Mouse (Mus musculus) megakaryocyte, adult 5-6 weeks (primary cell): ENCODE measurements around the gene Tpmt. TPM values are rescaled to one million over a fixed set of nuclear protein-coding genes. Genes with fewer than 3 reads are reported as not detected.

Experiments
- ATAC-seq: 2 replicates; pipeline ENCODE4 v1.8.0; 2016; ENCODE audit warnings: mild to moderate bottlenecking, inconsistent platforms; ENCODE audit not compliant: poor library complexity, severe bottlenecking
- total RNA-seq, 2 experiments: library from RNA; stranded (forward) in 1 of 2; stranded (reverse) in 1 of 2; fragments of 153-499, 151-499 nt in 1 of 2; fragments of 221-1000, 200-1000 nt in 1 of 2; gene quantifications; 2 replicates each; pipeline versions ENCODE4 v1.2.3 to v1.2.4; 2015 to 2017

Gene Tpmt
- total RNA-seq (2015) (7.0 and 9.8 TPM in 2 replicates), total RNA-seq (2017) (8.6 TPM in 2 replicates)

DNA sequence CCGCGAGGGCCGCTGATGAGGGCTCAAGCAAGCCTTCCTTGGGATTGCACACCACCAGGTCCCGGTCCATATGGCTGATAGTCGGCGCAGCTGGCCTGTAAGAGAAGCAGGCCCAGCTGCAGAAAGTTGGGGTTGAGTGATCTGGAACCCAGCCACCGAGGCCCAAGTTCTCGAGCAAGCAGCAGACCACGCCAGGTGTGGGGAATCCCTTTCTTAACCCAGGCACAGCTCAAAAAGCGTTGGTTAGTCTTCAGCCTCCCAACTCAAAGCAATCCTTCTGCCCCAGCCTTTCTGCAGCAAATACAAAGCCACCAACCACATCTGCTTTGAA lies at the start of gene Tpmt:
Tpmt (minus strand) TSS at position 121 of the 331 bp plus-strand sequence.
- no peak for ATAC-seq

DNA sequence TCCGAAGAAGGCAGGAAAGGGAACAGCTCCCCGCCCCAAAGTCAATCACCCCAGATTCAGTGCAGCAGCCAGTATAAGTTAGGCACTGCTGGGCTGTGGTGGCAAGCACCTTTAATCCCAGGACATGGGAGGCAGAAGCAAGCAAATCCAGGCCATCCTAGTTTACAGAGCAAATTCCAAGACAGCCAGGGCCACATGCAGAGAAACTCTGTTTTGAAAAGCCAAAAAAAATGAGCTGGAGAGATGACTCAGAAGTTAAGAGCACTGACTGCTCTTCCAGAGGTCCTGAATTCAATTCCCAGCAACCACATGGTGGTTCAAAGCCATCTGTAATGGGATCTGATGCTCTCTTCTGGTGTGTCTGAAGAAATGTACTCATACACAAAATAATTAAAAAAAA lies 49.3 kb upstream of the Tpmt start:
- ATAC-seq: no peak

DNA sequence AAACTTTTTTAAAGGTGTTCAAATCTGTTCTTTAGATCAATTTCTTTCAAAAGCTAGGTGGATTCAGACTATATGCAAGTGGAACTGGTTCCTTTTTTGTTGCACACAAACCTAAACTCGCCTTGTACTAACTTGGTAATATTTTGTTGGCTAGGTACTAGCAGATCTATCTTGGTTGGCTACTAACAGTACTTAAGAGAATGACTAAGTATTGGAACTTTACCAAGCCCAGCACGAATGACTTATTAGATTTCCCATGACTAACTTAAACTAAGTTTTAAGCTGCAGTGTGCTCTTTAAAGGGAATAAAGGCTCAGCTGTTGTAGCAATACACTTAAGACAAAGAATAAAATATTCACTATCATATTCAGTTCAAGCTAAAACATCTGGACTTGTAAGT lies 44.7 kb upstream of the Tpmt start:
- no peak for ATAC-seq

DNA sequence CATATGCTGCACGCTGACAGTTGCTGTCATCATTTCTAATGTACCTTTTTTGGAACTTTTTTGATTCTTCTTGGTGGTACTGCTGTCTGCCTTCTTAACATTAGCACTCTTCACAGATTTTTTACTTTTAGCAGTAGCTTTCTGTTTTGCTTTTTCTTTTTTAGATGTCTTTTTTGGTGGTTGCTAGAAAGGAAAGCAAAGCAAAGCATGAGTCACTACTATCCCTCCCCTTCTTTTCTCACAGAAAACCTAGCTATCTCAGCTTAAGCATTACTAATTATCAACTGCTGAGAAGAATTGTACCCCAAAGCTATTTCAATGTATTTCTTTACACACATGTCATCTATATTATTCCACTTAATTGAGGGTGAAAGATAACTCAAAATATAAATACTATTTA lies 43.9 kb upstream of the Tpmt start:
- no peak for ATAC-seq

DNA sequence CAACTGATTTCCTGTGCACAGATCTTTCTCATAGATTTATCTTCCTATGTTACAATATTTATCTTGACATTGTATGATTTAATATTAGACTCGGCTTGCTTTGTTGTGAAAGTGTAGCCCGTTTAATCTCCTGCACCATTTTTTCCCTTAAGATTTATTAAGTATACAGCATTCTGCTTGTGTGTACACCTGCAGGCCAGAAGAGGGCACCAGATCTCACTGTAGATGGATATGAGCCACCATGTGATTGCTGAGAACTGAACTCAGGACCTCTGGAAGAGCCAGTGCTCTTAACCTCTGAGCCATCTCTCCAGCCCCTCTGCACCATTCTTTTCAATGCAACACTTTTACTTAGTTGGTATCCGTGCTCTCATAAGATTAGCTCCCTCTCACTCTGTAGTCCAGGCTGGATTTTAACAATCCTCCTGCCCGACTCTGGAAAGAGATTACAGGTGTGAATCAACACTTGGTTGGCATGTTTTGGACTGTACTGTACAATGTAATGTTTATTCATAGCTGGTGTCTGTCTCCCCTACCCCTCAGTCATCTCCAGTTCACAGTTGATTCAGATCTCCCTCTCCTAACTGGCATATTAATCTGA lies 36.5 kb upstream of the Tpmt start:
- no peak for ATAC-seq

DNA sequence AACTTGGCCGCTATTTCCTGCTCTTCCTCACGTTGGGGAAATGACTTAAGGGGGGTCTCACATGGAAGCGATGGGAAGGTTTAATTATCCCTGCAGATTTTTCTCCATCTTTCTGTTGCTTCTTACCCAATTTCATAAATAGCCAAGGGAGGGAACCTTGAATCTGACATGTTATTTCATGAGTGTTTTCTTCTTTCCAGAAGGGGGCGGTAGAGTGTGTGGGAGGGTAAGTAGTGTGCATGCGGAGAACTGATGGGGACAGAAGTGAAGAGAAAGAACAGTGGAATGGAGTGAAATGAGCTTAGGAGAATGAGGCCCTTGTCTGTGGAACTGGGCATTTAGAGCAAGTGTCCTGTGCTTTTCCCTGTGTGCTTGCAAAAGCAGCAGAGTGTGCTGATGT lies 34.3 kb upstream of the Tpmt start:
- no peak for ATAC-seq

DNA sequence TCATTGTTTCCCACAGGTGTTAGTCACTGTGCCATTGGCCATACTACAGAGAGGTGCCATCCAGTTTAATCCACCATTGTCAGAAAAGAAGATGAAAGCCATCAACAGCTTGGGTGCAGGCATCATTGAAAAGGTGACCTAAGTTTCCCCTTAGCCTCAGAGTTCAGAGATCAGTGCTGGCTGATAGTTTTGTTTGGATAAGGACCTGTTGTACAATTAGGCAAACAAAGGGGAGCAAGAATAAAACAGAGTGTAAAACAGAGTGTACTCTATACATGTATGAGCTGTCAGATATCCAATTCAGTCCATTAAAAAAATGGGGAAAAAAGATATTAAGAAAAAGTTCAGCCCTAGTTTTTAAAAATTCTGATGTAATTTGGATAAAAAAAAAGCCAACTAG lies 32.8 kb upstream of the Tpmt start:
- ATAC-seq: no peak

DNA sequence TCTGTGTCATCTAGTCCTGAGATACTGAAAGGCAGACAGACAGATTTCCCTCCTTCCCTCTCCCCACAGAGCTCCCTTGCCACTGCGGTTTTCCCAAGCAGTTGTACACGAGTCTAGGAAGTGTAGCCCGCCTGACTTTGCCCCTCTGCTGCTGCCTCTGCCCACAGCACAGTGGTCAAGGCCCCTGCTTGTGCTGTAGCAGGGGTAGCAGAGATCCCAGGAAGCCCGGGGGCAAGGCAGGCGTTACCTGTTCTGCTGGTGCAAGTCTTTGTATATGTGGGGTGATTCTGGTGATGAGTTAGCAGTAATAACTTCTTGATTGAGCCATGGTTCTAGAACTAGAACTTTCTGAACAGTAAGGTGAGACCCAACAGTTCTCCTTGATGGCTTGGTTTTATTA lies 31.6 kb upstream of the Tpmt start:
- ATAC-seq: no peak

DNA sequence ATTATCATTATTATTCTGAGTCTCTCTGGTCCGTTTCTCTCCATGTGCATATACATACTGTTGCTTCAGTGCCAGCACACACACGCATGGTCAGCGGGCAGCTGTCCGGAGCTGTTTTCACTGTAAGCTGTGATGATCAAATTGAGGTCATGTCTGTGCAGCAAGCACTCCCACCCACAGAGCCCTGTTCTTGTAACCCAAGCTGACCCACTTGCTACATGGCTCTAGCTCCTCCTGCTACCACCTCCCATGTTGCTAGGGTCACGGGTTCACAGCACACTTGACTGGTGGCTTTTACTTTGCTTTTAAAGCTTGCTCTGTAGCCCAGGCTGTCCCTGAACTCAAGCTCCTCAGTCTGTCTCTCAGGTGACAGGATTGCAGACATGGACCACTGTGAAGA lies 27.9 kb upstream of the Tpmt start:
- no peak for ATAC-seq

DNA sequence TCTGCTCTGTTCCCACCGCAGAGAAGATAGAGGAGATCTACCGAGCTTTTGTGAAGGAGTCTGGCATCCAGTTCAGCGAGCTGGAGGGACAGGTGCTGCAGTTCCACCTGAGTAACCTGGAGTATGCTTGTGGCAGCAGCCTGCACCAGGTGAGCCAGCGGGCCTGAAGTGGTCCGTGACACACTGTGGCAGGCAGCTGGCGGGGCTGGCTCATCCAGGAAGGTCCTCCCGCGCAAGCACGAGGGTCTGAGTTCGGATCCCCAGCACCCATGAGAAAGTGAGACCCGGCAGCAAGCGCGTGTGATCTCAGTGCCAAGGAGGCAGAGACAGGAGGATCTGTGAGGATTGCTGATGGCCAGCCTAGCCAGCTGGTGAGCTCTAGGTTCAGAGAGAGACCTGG lies 27.3 kb upstream of the Tpmt start:
- no peak for ATAC-seq

DNA sequence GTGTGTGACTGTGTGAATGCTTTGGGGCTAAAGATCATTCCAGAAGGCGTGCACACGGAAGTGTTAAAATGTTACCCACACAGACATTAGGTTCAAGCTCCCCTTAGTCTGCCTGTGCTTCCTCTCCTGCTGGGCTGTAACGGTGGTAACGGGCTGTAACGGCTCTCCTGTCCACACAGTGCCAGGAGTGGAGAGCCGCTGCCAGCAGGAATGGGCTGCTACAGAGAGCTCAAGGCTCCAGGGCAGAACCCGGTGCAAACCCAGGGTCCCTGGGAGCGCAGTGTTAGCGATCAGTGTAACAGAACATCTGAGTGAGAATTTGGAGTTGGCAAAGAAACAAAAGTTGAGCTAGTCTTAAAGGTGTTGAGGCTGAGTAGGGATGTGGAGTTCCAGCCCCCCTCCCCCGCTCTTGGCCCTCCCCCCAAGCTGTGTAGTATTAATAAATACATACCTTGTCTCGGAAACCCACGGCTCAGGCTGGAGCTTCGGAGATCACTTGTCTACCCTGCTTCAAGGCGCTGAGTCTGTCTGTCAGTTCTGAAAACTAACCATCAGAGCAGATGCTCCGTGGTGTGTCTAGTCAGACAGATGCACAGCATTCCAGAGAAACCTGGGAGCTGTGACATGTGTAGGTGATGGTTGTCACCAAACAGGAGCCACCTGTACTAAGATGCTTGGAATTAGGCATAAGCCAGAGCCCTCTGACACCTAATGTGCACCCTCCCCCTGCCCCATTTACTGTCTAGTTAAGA lies 26.0 kb upstream of the Tpmt start:
- ATAC-seq: no peak

DNA sequence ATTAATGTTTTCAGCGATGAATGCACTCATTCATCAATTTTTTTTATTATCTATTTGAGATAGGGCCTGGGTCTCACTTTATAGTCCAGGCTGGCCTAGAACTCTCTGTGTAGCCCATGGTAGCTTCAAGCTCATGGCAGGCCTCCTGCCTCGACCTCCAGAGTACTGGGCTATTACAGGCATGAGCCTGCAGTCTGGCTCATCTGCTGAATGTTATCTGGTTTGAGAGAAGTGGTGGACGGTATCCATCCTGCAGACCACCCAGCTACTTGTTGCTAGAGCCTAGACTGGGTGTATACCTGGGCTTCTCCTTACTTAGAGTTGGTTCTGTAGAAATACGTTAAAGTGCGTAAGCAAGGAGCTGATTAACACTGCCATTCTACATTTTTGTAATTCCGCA lies 22.5 kb upstream of the Tpmt start:
- ATAC-seq: no peak

DNA sequence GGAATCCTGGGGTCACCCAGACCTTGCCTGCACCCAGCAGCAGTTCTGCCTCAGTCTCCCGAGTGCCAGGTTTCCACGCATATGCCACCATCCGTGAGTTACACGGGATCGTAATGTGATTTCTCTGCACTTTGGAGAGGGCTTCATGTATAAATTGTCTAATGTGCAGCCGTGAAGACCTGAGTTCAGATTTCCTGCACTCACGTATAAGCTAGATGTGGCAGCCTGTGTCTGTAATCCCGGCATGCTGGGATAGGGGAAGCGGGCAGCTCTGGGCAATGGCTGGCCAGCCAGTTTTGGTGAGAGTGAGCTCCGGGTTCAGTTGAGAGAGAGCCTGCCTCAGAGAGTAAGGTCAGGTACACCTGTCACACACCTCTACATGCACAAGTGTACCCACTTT lies 22.0 kb upstream of the Tpmt start:
- no peak for ATAC-seq

DNA sequence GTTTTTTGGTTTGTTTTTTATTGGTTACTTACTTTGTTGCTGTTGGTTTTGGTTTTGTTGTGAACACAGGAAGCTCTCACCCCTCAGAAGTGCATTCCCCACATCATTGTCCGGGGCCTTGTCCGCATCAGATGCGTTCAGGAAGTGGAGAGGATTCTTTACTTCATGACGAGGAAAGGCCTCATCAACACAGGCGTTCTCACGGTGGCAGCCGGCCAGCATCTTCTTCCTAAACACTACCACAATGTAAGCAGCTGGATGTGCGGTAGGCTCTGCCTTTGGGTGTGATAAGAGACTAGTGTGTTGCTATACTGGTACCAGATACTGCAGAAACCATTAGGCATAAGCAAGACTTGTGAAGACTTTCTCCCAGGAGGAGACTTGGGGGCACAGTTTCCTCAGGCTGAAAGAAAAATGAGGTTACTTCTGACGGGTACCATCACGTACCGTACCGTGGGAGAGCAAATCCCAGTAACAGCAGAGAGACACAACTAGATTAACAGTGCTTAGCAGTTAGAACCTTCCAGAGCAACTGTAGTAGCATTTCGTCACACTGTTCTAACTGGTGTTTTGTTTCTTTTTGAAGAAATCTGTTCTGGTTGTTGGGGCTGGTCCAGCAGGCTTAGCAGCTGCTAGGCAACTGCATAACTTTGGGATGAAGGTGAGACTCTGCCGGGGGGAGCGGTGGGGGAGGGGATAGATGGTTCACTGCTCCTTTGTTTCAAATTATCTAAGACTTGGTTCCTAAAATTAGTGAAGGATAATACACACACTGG lies 19.6 kb upstream of the Tpmt start:
- ATAC-seq: no peak

DNA sequence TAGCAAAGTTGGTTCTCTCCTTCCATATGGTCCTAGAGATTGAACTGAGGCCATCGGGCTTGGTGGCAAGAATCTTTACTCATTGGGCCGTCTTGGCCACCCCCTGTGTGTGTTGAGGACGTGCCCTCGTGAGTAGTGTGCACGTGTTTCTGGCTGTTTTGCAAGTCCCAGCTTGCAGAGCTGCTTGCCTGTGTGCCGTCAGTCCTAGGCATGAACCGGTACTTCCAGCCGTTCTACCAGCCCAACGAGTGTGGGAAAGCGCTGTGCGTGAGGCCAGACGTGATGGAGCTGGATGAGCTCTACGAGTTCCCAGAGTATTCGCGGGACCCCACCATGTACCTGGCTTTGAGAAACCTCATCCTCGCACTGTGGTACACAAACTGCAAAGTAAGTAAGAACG lies 18.2 kb upstream of the Tpmt start:
- ATAC-seq: no peak

DNA sequence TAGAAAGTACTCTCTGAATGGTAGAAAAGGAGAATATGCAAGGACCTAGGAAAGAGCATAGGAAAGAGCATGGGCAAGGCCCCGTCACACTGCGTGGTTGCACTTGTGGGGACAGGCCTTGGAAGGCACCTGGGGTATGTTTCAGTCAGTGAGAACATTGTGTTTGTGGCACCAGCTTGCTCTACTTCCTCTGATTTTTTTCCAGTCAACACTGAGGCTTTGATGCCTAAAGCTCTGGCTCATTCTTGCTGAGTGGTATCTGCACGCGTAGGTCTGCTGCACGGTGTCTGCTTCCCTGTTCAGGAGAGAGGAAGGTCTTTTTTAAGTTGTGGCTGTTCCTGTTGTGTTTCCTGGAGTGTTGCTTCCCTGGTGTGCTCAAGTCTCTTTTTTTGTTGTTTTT lies 12.2 kb upstream of the Tpmt start:
- ATAC-seq: no peak

DNA sequence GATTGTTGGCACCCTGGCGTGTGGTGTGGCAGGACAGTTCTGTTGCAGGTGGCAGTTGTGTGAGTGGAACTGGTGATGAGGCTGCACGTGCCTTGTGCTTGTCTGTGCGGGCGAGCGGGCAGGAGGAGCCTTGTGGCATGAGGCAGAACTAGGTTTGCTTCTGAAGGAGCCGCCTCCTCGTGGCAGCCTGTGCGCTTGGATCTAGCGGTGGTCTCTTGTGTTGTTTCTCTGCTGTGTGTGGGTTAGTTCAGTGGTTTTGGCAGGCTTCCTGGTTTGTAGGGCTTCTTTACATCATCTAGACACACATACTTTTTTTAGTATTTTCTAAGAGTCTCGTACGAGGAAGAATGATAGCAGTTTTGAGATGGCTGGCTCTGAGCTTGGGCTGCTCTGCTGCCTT lies 11.6 kb upstream of the Tpmt start:
- peak; percentile 24; the same call in 1 of the 2 replicates for ATAC-seq

DNA sequence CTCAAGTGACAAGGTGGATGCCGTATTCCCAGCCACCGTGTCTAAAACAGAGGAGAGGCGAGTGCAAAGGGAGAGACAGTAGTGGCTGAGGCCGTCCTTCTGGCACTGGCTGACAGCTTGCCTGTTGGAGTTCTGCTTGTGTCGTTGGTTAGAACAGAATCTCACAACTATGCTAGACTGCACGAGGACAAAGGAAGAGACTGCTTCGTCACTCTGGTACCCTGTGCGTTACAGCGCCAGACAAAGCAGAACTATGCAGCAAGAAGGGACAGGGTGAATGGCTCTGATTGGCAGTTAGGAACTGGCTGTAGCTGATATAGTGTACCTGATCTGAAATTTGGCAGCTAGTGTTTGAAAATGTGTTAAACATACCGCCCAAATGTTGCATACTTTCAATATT lies 9.4 kb upstream of the Tpmt start:
- ATAC-seq: no peak

DNA sequence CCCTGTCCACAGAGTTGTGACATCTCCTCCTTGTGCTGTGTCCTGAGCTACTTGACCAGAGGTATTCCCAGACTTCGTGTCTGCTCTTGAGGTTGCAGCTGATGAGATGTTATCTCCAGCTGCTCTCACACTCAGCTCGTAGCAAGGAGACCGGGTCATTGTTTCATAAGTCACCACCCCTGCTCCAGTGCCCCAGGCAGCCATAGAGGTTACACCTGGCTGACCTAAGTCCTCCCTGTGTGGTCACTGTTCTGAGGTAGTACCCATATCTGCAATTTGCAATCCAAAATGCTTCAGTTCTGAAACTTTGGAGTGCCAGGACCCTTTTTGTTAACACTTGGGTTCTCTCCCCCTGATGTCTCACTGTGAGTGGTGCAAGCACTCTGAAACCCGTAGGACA lies 5.5 kb upstream of the Tpmt start:
- no peak for ATAC-seq

DNA sequence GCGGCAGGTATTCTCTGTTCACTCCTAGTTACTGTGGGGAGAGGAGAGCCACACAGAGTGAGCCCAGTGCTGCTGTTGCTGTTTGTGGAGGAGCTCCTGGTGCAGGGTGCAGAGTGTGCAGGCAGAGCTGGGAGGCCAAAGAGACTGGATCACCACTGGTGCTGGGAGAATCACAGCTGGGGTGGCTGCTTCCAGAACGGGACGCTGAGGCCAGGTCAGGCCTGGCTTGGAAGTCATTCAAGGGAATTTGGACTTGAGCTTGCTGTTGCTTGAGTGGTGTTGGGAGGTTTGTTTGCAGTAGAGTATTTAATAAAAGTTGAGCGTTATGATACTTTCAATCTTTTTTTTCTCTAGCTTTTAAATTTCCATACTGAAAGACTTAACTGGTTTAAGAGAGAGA lies 3.5 kb upstream of the Tpmt start:
- ATAC-seq: no peak

DNA sequence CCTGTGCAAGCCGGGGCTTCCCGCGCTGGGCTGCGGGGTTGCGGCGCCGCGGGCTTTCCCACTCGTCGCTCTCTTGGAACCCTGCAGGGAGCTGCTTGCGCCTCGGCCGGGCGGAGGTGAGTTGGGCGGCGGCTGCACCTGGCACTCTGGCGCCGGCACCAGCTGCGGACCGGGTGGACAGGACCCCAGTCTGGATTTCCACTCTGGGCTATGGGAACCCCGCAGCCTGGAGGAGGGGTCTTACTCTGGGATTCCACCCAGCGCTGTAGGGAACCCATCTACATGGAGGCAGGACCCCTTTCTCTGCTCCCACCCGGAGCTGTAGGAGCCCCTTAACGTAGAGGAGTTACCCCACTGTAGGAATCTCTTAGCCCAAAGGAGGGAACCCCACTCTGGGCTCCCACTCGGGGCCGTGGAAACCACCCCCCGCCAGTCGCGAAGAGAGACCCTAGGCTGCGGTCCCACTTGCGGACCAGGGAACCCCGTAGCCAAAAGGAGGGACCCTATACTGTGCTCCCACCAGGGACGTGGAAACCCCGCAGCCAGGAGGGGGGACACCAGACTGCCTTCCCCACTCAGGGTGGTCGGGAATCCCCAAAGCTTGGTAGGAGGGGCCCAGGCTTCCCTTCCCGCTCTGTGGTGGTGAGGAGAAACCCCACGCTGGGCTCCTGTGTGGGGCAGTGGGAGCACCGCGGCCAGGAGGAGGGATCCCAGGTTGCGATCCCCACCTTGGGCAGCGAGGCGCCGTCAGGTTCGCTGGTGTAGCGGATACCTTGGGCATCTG lies 512 bp downstream of the Tpmt start:
- ATAC-seq: 0 out of 2 replicates have a peak, but pooled peaks have one; percentile 2
